Mouse (Mus musculus) liver, embryonic 14.5 days (tissue): ENCODE results near the gene Ptbp3.

ENCODE experiments used
- CTCF ChIP-seq: IDR thresholded peaks from 2 replicates; pipeline ENCODE4 v1.5.1; 2016; ENCODE audit warnings: antibody characterized with exemption, low read depth, control low read depth
- EP300 ChIP-seq: IDR thresholded peaks from 2 replicates; pipeline ENCODE4 v1.6.1; 2016; ENCODE audit warnings: antibody characterized with exemption, low read depth

GRCm38 (mm10) chr4:59457091-59457490 is 92.1 kb downstream of the Ptbp3 start:
- TF ChIP-seq CTCF (no peak), EP300 (no peak)
